Mouse (Mus musculus): Measurements from ENCODE around the gene Slc25a26.

Slc25a26 gene

DNA sequence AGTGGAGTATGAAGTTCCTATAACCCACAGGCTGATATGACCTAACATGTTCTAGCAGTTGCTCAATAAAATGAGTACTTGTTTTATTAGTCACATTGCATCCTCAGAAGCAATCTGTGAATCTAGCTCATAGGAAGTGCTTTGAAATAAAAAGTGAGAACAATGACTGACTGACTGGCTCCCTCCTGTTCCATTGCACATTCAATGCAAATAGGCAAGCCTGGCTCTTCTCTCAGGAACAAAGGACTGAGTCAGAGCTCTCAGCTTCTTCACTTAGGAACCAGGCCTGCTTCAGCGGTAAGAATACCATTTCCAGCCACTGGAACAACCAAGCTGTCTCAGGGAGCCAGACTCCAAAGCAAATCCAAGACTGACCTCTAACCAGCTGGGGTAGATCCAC, 135.2 kb downstream of the Slc25a26 start:
- DNase-seq (ENCODE audit: low read depth, low spot score): peak; percentile 64

DNA sequence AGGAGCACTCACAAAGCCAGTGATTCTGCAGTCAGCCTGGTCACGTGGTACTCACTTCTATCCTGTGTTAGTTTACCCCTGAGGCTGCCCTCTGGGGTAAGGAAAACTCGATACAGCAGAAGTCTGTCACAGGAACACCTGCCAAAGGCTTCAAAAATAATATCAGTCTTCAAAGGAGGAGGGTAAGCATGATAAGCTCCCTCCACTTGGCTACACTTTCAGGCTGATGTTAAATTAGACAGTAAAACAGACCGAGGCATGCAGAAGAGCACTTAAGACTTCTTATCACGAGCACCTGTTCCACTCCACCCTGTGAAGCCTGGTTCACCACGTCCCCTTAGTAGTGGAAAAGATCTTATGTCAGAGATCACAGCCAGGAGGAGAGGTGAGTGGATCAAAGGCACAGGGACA, 136.9 kb downstream of the Slc25a26 start:
- DNase-seq (ENCODE audit: low read depth, low spot score): no peak

DNA sequence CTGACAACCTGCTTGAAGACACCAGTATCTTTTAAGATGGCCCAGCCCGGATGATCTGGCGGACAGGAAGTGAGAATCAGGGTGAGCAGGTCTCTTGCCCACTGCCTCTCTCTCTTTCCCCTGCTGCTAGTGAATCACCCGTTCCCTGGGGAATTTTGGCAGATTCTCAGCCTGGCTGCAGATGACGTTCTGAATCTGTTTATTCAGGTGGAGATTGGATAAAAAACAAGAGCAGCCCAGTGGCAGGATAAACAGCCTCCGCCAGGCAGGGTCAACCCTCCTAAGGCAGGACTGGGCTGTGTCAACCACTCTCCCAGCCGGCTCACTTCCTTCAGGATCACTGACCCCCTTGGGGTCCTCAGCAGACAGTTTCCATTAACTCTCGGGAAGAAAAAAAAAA, 140.2 kb downstream of the Slc25a26 start:
- DNase-seq (ENCODE audit: low read depth, low spot score): peak; percentile 97

DNA sequence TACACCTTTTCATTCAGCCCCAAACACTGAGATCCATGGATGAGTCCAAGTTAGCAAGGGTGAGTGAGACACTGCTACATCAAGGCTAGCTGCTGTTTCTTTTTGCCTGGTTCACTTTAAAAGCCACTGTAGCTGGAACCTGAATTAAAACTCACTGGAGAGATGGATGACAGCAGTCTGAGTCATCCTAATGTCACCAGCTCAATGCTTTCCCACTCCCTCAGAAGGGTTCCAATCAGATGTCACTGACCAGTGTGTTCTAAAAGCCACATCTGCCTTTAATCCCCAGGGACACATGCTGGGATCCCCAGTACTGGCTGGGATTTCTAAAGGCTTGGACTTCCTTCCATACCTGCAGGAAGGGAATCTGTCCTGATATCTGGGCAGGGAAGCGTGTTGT, 141.9 kb downstream of the Slc25a26 start:
- DNase-seq (ENCODE audit: low read depth, low spot score): peak; percentile 77

DNA sequence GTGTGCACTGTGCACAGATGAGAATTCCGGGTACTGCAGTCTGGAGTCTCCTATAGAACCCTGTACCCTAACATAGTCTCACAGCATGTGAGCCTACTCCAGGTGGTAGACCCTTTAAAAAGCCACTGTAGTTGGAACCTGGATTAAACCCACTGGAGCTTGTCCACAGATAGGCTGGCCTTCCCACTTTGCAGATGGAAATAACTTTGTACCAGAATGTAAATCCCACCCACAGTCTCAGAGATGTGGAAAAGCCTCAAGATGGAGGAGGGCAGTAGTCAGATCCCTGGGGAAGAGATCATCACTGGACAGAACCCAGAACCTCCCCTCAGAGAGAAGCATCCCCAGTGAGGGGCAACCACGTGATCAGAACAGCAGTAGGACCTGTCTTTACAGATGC, 143.9 kb downstream of the Slc25a26 start:
- DNase-seq (ENCODE audit: low read depth, low spot score): no peak

DNA sequence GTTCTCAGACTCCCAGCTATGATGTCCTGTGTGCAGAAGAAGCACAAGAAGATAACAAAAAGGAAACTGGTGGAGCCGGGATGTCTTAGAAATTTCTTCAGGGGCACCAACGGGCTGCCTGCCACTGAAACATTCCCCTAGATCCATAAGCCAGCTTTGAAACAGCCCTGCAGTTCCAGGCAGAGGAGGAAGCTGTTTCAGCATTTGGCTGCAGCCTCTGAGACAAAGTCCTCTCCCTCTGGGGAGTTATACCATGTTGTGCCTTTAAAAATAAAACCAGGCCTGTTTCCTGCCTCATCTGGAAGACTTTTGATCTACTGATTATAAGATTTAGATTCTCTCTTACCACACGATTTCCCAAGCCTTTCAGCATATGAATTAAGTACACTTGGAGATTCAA, 144.5 kb downstream of the Slc25a26 start:
- no peak for DNase-seq (ENCODE audit: low read depth, low spot score)

DNA sequence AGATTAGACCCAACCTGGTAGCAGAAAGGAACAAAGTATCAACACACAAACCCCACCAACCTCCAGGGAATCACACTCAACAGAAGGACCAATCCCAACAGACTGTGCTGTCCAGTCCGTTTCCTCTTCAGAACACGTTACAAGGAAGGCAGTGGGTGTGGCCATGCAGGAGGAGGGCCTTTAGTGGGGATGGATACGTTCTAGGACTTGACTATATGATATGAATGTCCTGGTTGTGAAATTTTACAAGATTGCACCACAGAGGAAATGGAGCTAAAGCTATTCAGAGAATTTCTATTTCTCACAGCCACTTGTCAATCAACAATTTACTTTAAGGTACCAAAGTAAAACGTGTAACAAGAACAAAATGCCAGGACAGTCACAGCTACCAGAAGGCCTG, 145.6 kb downstream of the Slc25a26 start:
- DNase-seq (ENCODE audit: low read depth, low spot score): peak; percentile 95

DNA sequence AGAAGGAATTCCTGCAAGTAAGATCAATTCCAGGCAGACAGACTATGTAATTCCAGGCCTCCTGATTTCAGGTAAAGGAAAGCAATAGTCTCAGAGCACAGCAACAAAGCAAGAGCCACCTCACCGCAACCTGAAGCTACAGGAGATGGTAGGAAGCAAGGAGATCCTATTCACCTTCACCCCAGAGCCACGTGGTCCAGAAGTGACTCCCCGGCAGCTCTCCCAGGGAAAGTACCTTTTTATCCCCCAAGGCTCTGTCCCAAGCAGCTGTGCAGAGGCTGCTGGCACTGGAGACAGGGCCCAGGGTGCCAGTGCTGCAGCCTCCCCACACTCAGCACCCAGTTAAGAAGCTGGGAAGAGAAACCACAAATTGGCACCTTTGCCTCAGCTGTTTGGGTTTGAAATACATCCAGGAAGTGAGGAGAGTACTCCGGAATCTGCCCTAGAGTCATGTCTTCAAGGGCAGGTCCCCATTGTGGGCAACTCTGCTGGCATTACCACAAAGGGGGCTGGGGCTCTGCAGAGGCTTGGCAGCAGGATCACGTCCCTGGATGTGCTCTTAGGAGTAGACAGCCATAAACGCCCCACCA, 146.2 kb downstream of the Slc25a26 start:
- DNase-seq (ENCODE audit: low read depth, low spot score): peak; percentile 89

DNA sequence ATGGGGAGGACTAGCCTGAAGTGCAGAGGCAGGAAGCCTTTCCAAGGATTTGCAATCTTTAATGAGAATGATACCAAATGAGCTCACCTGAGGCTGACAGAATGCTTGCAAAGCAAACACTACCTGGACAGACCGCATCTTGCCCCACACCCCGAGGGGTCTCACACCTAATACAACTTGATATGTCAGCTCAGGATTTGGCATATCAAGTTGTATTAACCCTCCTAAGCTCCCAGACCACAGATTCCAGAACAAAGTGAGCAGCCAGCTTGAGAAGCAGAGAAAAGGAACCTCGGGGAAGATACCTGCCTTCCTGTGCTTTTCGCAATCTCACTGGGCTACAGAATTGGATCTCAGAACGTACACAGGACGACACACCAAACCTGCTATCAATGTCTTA, 146.8 kb downstream of the Slc25a26 start:
- DNase-seq (ENCODE audit: low read depth, low spot score): no peak

DNA sequence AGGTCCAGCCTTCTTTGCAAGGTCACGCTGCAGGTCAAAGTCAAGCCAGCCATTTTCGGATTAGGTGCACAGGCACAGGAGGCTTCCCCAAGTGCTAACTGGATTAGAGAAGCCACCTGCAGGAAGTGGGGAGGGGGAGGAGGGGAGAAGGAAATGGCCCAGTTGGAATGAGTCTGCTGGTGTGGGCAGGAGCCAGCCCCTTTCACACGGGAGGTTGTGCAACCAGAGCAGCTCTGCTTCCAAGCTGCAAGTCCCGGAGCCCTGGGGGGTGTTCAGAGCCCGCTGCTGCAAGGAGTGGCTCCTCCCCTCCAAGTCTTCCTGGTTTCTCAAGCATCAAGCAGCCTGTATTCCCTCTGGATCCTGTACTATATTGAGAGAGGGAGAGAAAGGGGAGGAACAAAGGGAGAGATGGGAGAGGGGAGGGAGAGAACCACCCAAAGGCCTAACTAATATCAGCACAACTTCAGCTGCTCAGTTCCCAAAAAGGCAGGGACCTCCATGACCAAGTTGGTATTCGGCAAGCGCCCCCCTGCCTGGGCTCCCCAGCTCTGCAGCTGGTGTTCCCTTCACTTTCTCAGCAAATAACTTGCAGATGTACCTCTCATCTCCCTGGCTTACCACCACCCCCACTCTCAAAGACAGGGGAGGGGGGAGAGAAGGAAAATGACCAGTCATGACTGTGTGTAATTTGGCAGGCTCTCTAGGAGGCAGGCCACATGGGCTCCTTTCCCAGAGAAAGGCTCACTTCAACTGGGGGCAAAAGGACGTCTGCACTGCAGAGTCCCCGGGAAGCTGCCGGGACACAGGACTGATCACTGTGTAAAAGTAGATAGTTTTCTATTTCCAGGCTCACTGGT, 147.7 kb downstream of the Slc25a26 start:
- peak; percentile 96 for DNase-seq (ENCODE audit: low read depth, low spot score)

DNA sequence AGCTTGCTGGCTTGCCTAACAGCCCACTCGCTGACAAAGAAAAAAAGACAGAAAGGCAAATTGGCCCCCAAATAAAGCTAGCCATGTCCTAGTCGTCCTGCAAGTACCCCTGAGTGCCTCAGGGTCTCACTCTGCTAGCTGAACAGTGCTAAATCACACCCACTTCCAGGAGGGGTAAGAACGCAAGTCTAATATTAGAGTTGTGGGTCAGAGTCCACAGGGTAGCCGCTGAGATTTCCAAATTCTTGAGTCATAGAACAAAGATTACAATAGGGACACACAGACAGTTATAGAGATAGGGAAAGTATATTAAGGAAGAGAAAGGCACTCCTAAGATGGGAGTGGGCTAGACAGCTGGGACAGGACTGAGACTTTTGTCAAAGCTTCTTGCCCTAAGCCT, 148.4 kb downstream of the Slc25a26 start:
- DNase-seq (ENCODE audit: low read depth, low spot score): peak; percentile 72

DNA sequence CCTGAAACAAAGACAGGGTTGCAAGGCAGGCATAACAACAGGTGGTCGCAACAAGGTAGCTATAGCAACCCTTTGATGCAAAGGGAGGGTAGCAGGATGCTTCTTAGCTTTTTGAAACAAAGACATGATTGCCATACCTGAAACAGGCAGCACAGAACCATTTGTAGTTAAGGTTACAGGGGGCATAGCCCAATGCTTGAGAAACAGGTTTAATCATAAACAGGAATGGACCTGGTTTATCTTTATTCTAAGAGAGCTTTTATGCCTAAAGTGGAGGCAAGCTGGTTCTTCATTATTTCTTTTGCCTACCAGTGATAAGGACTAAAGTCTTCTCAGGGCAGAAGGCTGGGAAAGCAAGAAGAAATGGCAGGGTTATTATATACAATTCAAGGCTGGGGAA, 149.5 kb downstream of the Slc25a26 start:
- no peak for DNase-seq (ENCODE audit: low read depth, low spot score)

DNA sequence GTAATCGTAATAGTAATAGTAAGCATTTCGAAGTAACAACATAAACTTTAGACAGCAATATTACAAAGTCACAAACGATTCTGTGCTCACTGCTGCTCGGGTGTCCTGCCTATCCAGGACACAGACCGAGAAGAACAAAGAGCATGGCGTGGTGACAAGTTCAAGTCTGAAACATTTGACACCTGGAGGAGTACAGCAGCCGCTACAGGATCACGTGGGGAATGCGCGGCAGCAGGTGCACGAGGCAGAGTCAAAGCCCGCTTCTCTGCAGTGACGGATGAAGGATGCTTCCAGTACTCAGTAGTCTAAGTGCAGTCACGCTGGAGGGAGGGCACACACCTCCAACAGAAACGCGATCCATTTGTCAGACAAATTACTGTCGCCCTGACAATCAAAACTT, 151.4 kb downstream of the Slc25a26 start:
- no peak for DNase-seq (ENCODE audit: low read depth, low spot score)

DNA sequence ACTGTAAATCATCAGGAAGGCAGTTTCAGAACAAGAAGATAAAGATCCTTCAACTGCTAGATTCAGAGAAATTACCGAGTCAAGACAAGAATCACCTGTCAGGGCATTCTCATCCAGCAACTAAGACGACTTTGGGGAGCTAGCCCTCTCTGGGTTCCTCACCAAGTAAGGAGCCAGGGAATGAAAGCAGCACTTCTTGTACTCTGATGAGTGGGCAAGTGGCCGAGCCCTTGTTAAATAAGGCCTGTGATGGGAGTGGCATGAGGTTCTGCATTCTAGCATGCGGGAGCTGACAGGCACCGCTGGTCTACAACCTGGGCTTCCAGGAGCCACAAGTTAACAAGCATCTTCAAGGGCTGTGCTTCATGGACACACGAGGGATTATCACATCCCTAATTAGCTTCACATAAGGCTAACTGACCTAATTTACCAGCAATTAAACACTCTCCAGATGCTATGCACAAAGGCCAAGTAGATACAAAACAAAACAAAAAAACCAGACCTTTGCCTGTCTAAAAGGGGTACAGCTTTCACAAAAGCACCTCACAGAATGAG, 152.6 kb downstream of the Slc25a26 start:
- DNase-seq (ENCODE audit: low read depth, low spot score): no peak

DNA sequence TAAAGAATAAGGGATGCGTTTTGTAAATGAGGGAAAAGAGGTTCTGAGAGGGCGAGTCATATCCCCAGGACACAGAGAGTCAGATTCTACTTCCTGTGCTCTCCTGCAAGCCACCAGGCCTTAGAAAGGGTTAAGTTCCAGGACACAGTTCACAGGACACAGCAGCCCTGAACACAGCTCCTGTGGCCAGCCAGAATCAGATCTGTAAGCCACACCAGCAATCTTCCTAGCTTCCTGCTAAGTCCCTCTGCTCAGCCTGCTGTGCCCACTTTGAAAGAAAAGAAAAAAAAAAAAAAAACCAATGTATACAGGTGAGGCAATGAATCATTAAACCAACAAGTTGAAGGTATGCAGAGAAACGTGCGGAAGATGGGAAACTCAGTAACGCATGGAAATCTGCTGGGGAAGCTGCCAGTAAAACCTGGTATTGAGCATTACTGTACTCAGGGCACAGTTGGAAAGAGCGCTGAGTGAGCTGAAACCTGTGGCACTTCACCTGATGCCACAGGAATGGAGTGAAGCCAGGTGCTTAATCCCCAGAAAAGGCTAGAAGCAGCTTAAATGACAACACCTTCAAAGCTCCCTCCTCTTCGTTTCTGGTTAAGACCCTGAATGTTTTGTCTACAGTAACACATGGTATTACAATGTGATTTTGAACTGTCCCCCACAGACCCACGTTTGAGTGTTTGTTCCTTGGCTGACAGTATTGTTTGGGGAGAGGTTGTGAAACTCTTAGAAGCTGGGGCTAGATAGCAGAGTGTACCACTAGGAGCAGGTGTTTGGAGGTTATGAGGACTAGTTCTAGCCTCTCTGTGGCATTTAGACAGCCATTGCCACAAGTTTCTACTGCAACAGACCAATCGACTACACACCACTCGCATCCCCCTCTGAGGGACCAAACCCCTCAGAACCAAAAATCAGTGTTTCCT, 153.5 kb downstream of the Slc25a26 start:
- DNase-seq (ENCODE audit: low read depth, low spot score): no peak

Data from 3T3-L1 (cell line).